Mouse (Mus musculus) thymus, adult 2 months (tissue): ENCODE measurements at regions not wholly inside any gene's neighbourhood (a gene's known extent, or its start where the extent isn't known, plus 50 kb on each side); places are given as distances from the start of the nearest gene placed in this dataset.

Experiments used
- DNase-seq: peaks from one replicate; pipeline ENCODE4 v3.0.0; 2021
- H3K27ac ChIP-seq: fragments of 200-500 bp; 2 replicates; pipeline ENCODE4 v1.5.1; 2012; ENCODE audit warnings: low read length, control low read depth; ENCODE audit not compliant: control insufficient read depth, insufficient read depth
- H3K27me3 ChIP-seq: fragments of 200-500 bp; 2 replicates; pipeline ENCODE4 v1.6.1; 2012; ENCODE audit warnings: mild to moderate bottlenecking, low read length, moderate library complexity, mixed read lengths; ENCODE audit not compliant: control insufficient read depth, insufficient read depth
- H3K36me3 ChIP-seq: fragments of 200-500 bp; 2 replicates; pipeline ENCODE4 v1.6.1; 2012; ENCODE audit warnings: mild to moderate bottlenecking, low read length, moderate library complexity; ENCODE audit not compliant: control insufficient read depth, insufficient read depth
- H3K4me1 ChIP-seq: fragments of 200-500 bp; replicated peaks from 2 replicates; pipeline ENCODE4 v1.6.1; 2012; ENCODE audit warnings: low read length; ENCODE audit not compliant: control insufficient read depth, insufficient read depth
- H3K4me3 ChIP-seq: fragments of 200-500 bp; 2 replicates; pipeline ENCODE4 v1.5.1; 2012; ENCODE audit warnings: mild to moderate bottlenecking, low read length, control low read depth, moderate library complexity; ENCODE audit not compliant: control insufficient read depth, insufficient read depth
- CTCF ChIP-seq: fragments of 200-500 bp; IDR thresholded peaks from 2 replicates; pipeline ENCODE4 v1.5.1; 2012; ENCODE audit warnings: mild to moderate bottlenecking, control low read depth, low read length, moderate library complexity, borderline replicate concordance; ENCODE audit not compliant: control insufficient read depth, poor library complexity, insufficient read depth; ENCODE audit errors: extremely low read depth
- POLR2A ChIP-seq: fragments of 200-500 bp; IDR thresholded peaks from 2 replicates; pipeline ENCODE4 v1.6.1; 2012; ENCODE audit warnings: mild to moderate bottlenecking, low read length, control low read depth, moderate library complexity; ENCODE audit not compliant: control insufficient read depth, poor library complexity, insufficient read depth; ENCODE audit errors: extremely low read depth
- WGBS: fragments of 180-500 bp; shearing (Covaris S2); methylation state at CpG from one replicate; pipeline ENCODE4 v1.1.7; 2018; 5-methylcytosine and 5-hydroxymethylcytosine counted together

DNA sequence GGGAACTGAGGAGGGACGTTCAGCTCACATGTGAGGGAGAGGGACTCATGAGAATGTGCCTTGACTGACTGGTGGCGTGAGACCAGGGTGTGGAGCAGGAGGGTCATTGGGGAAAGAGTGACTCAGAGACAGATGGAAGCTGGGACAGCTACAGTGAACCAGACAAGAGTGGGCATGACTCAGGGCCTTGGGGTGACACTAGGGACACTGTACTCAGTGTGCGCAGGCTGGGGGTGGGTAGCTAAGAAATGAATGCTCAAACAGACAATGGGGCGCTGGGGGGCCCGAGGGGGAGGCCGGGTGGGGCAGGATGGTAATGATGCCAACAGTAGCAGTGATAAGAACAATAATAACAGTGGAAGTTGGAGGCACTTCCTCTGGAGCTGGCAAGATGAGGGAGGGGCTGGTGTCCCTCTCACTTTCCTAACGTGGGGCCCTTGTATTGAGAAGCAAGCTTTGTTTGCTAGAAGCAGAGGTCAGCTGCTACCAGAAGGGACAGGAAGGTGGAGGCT is 374.0 kb downstream of the Dhx35 start:
- 46% methylated on average over 7 of the region's 7 CpGs for WGBS
- DNase-seq, result no peak
- Histone ChIP-seq H3K36me3 (no peaks in the 10 kb centered on the region), H3K4me1 (no peaks in the 10 kb centered on the region), H3K27ac (no peak overlapping the region), H3K4me3 (no peak overlapping the region), H3K27me3 (no peaks in the 10 kb centered on the region)
- TF ChIP-seq POLR2A, result no peak
- TF ChIP-seq CTCF, result no peak

DNA sequence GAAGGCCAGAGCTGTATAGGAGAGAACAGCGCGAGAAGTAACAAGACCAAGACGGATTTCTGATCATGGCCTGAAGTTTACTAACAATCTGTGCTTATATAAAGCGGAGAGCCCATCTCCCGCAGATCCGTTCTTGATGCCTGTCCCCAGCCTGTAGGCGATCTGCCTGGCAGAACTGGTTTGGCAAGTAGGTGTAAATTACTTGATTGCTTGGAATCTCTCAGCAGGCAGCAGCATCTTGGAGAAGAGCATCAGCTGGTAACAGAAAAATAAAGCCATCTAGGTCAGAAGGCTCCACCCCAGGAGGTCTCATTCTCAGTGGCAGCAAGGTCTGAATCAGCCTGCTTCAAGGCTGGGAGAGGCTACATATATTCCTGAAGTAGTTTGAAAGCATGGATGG is 401.5 kb downstream of the Dhx35 start:
- no peaks in the 10 kb centered on the region for H3K27me3 ChIP-seq
- DNase-seq, result no peak
- no peak overlapping the region for H3K4me3 ChIP-seq
- no peak overlapping the region for H3K27ac ChIP-seq
- no peaks in the 10 kb centered on the region for H3K4me1 ChIP-seq
- WGBS, result 51% methylated on average over 7 of the region's 7 CpGs
- no peaks in the 10 kb centered on the region for H3K36me3 ChIP-seq
- TF ChIP-seq POLR2A, result no peak
- no peak for TF ChIP-seq CTCF

DNA sequence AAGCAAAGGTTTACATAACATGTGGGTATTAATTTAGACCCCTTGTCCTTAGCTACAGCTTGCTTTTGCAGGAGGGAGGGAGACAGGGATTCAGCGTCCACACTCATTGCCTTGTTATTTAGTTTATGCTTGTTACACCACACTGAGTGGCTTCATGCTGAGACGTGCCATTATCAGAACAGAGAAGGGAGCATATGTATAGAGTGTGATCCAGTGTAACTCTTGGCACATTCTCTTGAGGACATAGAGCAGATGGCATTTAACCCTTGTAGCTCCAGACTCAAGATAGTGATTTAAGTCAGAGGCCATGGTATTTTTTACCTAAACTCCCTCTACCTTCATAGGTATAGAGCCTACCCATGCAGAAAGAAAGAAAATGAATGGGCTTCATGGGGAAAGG is 437.7 kb downstream of the Dhx35 start:
- Histone ChIP-seq H3K27ac (no peak overlapping the region), H3K27me3 (no peaks in the 10 kb centered on the region), H3K4me3 (no peak overlapping the region), H3K36me3 (no peaks in the 10 kb centered on the region), H3K4me1 (no peaks in the 10 kb centered on the region)
- TF ChIP-seq CTCF (no peak), POLR2A (no peak)
- 80% methylated on average over 2 of the region's 2 CpGs for WGBS
- no peak for DNase-seq

DNA sequence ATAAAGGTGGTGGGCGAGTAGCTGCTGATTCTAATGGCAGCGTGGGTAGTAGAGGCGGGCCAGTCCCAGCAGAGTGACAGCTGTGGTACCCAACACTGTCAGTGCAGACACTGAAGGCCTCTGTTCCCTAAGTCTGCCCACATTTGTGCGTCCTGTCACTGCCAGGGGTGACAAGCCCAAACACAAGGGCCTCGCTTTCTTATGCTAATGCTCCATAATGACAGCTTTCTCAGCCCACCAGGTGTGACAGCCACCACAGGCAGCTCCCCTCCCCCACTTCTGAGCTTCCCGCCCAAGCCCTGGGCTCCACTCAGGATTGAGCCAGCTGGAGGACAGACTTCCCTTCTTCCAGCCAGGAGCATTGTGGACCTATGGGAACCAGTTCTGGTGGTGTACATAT is 440.4 kb downstream of the Dhx35 start:
- Histone ChIP-seq H3K27ac (no peak overlapping the region), H3K4me1 (no peaks in the 10 kb centered on the region), H3K4me3 (no peak overlapping the region), H3K36me3 (no peaks in the 10 kb centered on the region), H3K27me3 (no peaks in the 10 kb centered on the region)
- WGBS, result 51% methylated on average over 6 of the region's 6 CpGs
- TF ChIP-seq POLR2A (no peak), CTCF (no peak)
- no peak for DNase-seq

DNA sequence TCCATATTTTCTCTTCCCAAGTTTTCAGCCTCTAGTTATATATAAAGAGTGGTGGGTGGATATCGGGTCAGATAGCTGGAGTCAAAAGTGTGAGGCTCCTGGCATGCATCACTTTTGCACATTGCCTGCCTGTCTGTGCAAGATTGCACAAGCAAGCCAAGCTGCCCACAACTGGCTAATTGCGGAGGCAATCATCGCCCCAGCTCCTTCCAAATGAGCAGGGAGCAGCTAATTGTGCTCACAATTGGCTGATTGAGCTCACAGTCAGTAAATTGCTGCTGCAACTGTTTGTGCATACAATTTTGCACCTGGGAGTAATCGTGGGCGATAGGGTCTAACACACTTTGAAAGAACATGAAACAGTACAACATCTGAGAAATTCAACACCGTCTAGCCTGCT is 455.5 kb downstream of the Dhx35 start:
- Histone ChIP-seq H3K4me3 (no peak overlapping the region), H3K4me1 (no peaks in the 10 kb centered on the region), H3K27me3 (no peaks in the 10 kb centered on the region), H3K36me3 (no peaks in the 10 kb centered on the region), H3K27ac (no peak overlapping the region)
- WGBS, result 91% methylated on average over 6 of the region's 6 CpGs
- DNase-seq, result no peak
- no peak for TF ChIP-seq POLR2A

DNA sequence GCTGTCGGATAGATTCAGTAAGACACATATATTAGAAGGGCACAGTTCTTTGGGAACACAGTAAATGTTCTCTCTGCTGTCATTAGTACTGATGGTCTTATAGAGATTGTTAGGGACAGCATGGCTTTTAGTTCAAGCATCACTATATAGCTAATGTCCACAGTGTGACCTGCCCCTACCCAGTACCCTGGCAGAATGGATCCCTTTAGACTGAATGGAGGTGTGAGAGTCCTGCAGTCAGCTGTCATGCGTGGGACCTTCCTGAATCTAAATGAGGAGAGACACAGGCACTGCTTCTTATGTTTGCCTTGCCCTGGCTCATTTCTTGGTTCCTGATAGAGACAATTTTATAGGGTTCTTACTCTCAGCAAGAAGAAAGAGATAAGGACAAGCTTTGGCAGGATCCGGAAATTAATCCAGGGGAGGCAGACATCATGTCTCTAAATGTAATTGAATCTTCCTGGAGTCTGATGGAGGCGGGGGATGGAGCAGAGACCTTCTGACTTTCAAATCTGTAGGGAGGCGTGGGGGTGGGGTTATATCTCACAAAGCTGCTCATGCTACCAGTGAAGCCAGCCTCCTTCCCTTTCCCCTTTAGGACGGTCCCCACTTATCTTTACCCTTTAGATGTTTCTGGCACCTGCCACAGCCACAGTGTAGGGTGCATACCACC is 456.5 kb downstream of the Dhx35 start:
- TF ChIP-seq POLR2A (no peak), CTCF (no peak)
- DNase-seq, result no peak
- no peaks in the 10 kb centered on the region for H3K4me1 ChIP-seq
- WGBS, result 85% methylated on average over 6 of the region's 6 CpGs
- H3K4me3 ChIP-seq, result no peak overlapping the region
- H3K36me3 ChIP-seq, result no peaks in the 10 kb centered on the region
- no peaks in the 10 kb centered on the region for H3K27me3 ChIP-seq
- no peak overlapping the region for H3K27ac ChIP-seq

DNA sequence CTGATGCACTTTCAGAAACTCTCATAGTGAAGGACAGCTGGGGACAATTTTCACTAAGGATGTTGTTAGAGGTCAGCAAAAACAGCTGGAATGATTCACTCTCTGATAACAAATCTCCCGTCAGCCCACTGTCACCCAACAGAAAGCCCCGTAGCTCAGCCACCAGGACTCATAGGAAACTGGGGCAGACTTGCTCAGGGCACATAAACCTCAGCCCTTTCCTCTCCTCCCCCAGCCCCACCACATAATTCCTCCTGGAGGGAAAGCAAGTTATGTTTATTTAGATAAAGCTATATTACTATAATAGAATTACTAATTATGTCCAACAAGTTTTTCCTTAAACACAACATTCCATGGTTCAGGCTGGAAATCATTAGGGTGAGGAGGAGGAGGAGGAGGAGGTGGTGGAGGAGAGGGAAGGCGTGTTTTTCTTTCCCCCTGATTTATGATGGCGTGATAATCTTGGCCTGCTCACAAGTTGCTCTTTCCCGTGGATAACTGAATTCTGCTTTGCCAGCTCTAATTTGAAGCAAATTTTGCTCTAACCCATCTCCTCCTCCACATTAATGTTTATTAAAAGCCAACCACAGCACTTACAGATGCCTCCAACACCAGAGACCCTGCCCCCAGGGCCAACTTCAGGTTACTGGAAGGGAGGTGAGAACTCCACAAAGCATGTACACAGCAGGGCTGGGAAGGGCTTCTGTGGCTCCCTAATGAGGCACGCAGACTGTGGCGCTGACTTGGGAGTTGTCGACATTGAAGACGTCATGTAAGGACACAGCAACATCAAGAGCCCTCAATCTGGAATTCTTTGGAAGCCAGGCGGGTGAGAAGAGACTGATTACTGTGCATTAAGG is 475.8 kb downstream of the Dhx35 start:
- no peaks in the 10 kb centered on the region for H3K27me3 ChIP-seq
- no peak overlapping the region for H3K4me3 ChIP-seq
- no peaks in the 10 kb centered on the region for H3K36me3 ChIP-seq
- no peak for DNase-seq
- 81% methylated on average over 10 of the region's 10 CpGs for WGBS
- H3K27ac ChIP-seq, result no peak overlapping the region
- TF ChIP-seq POLR2A (no peak), CTCF (no peak)
- no peaks in the 10 kb centered on the region for H3K4me1 ChIP-seq
